Mouse (Mus musculus) embryonic stem cell, embryonic (primary cell): ENCODE data around the gene Ifne.
"Not testable (repeated sequence)": the region's sequence is repeated elsewhere in the genome, so short reads cannot be mapped to it uniquely, and the experiment has no call there.

Source experiments
- CTCF ChIA-PET, 4 experiments: fragments of 300-600 bp in 2 of 4; fragments of 350-600 bp in 2 of 4; sonication (Branson Sonifier 250); formaldehyde crosslinking; loops; one replicate each; lab custom pipeline; 2022; ENCODE audit warnings: inconsistent platforms in 2 of 4; lab: Charles Lee
- POLR2A ChIA-PET, 4 experiments: fragments of 300-600 bp in 2 of 4; fragments of 350-600 bp in 2 of 4; sonication (Branson Sonifier 250); formaldehyde crosslinking; loops; one replicate each; lab custom pipeline; 2022; ENCODE audit warnings: antibody characterized with exemption in 4 of 4, inconsistent platforms in 1 of 4; lab: Charles Lee

Ifne gene

DNA sequence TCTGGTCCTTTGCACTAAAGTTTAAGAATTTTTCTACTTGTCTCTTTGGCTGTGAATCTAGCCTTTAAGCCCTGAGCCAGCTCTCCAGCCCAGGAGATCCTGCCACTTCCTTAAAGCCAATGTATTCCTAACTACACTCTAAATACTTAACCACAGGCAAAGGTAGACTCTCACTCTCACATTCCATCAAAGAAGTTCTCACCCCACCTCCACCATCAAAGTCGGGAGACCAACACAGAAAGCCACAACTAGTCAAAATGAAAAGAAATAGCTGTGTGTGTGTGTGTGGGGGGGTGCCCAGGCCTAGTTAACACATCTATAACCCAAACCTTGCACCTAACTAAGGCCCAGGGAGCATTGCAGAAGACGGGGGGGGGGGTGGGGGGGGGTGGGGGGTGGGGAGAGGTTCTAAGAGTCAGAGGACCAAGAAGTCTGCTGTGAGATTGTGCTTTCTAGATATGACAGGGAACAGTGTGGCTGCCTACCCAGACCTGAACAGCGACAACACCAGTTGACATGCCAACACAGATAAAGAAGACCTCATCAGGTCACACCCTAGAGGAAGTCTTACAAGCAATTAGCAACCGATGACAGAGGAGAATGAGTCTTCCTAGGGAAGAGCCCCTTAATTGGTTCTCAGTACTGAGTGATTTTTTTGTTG is 4.4 kb downstream of the Ifne start:
- ChIA-PET CTCF (interaction anchor here in 3 of 4 experiments (0.5 to 2.1 kb wide), 4 partner anchors 19 to 334 kb away, joined by 3 to 7 read pairs (median 4); no protein-coding TSS in a partner anchor), POLR2A (no interaction called here)

- CTCF ChIA-PET: interaction anchor here in 1 of 4 experiments (0.7 kb wide), 1 partner anchor 42 kb away, joined by 3 read pairs; no protein-coding TSS in a partner anchor
- POLR2A ChIA-PET: no interaction called here
Observed at GRCm38 (mm10) chr4:88872691-88873090, 7.3 kb downstream of the Ifne start.

GRCm38 (mm10) chr4:88867926-88868911 is 11.8 kb downstream of the Ifne start:
- ChIA-PET CTCF (interaction anchor here (0.6 to 3.5 kb wide), 15 partner anchors 10 to 1100 kb away, joined by 3 to 28 read pairs (median 5); no protein-coding TSS in a partner anchor), POLR2A (interaction anchor here in 2 of 4 experiments (0.6 to 0.7 kb wide), 2 partner anchors 270 to 1008 kb away, joined by 3 to 8 read pairs; no protein-coding TSS in a partner anchor)

DNA sequence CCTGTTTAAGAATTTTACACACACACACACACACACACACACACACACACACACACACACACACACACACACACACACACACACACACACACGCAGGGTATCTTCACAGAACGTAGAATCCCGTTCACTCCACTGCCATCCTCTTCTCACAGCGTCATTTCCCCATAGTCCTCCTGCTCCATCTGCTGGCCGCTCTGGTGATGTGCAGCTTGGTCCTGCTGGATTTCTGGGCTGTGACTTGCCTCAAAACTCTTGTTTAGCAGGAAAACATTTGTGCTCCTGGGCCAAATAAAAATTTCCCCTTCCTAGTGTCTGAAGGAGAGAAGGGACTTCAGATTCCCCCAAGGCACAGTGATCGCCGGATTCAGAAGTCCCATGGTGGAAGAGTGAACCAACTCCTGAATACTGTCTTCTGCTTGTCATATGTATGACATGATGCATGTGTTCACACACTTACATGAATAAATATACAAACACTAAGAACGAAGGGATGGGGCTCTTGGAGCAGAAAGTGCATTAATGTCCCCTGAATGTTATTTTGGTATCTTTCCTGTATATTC is 12.6 kb downstream of the Ifne start:
- CTCF ChIA-PET: interaction anchor here (0.6 to 3.5 kb wide), 19 partner anchors 11 to 1099 kb away, joined by 3 to 28 read pairs (median 4); no protein-coding TSS in a partner anchor
- POLR2A ChIA-PET: interaction anchor here in 1 of 4 experiments (0.7 kb wide), 1 partner anchor 1007 kb away, joined by 8 read pairs; no protein-coding TSS in a partner anchor

DNA sequence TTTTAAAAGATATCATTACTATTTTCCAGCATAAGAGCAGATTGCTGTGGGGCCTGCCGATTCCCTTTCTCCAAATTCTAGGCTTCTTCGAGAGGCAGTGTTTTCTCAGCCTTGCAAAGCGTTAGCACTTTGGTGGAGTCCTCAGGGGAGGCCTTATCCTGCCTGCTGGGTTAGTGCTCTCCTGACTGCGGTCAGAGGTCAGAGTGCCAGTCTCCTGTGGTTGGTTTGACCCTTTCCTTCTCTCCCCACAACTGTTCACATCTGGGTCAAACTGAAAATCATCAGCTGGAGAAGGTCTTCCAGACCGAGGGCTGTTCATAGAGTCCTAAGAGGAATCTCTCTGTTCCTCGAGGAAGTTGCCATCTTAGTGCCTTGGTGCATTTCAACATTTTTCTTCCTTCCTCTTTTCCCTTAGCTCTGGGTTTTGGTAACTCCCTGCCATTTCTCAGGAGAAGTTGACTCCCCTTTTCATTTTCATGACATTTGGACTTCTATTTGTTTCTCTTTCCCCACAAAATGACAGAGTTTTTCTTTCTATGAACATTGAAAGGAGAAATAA is 14.9 kb downstream of the Ifne start:
- POLR2A ChIA-PET: no interaction called here
- CTCF ChIA-PET: interaction anchor here in 1 of 4 experiments (3.5 kb wide), 1 partner anchor 169 kb away, joined by 28 read pairs; no protein-coding TSS in a partner anchor

DNA sequence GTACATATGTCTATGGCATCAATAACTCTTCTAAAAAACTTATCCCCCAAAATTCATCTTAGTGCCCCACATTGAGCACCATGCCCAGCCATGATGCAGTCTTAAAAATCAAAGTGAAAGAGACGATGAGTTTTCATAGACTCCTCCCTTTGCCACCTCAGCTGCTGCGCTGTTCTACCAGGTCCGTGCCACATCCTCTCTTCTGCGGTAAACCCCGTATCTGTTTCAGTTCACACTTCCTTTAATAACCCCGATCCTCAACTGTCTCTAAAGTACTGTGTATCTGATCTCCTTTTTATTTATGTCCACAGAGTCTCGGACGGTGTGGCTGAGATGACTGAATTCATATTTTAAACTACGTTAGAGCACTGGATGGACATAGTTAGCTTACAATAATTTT is 15.4 kb downstream of the Ifne start:
- ChIA-PET CTCF (no interaction called here), POLR2A (no interaction called here)

DNA sequence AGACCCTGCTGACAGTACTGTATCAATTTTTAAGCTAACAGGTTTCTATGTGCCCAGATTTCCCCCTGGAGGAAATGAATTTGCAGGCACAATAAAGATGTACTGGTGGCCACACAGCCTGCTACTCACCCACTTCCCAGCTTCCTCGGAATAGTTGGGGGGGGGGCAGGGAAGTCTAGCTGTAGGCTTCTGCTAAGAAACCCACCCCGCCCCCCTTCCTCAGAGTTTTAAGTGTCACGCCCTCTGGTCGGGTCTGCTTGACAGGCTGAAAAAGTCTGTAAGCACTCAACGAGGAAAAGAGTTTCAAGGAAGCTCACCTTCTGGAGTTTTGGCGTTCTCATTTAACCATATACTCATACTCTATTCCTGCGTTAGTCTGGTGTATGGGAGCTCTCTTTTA is 16.7 kb downstream of the Ifne start:
- ChIA-PET POLR2A (no interaction called here), CTCF (interaction anchor here in 2 of 4 experiments (0.6 to 1.2 kb wide), 3 partner anchors 152 to 266 kb away, joined by 3 read pairs; no protein-coding TSS in a partner anchor)

DNA sequence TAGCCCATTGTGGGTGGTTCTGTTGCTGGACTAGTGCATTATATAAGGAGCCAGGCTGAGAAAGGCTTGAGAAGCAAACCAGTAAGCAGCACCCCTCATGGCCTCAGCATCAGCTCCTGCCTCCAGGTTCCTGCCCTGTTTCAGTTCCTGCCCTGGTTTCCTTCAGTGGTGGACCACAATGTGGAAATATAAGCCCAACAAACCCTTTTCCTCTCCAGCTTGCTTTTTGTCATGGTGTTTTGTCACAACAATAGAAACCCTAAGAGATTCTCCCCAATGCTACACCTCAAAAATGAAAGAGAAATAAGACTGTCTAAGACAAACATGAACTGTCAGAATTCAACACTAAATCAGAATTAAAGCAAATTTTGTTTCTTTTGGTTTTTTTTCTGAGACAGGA is 20.8 kb downstream of the Ifne start:
- ChIA-PET CTCF (no interaction called here), POLR2A (no interaction called here)

DNA sequence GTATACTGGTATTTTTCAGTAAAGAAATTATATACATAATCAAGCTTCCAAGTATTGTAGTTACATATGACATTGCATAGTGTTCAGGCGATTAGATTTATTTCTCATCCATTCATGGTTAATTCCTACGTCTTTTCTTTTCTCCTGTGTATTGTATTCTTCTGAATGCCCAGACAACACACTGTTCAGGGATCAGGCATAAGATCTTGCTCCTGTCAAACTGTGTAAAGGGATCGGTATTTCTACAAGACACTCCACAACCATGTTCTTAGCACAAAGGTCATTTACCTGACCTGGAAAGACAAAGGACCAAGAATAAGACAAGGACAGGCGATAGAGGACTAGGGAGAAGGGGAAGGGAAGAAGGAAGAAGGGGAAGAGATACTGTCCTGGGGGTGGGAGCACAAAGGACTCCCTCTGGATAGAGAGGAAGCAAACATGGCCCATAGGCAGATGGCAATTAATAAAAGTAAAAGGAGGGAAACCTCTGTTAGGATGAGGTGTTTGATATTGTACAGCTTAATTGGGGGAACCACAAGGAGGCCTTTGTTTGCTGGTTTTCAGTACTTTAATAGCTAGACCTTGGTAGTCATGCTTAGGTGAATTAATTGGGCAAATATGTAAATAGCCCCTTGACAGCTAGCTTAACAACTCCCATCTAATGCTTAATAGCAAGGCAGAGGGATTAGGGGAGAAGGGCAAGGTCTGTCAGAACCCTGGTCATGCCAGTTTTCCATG is 28.8 kb downstream of the Ifne start:
- ChIA-PET POLR2A (no interaction called here), CTCF (no interaction called here)

DNA sequence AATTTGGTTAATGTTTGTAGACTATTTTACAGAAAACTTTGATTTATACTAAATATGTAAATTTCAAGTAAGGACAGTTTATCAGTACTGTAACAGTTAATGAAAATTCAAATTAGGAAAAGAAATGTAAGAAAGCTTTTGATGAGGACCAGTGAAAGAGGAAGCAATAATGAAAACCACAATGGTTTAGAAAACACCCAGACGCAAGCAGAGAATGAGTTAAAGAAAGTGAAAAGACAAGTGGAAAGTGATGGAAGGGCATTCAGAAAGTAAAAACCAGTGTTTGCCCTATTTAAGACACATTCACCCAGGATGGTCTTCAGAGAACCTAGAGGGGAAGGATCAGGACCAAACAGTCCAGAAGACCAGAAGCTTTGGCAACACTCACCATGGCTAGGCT is 30.3 kb downstream of the Ifne start, which contains the start of gene Ifna1:
Gene Ifna1 (plus strand): TSS at position 390 of the 400 bp plus-strand sequence.
- POLR2A ChIA-PET: no interaction called here

DNA sequence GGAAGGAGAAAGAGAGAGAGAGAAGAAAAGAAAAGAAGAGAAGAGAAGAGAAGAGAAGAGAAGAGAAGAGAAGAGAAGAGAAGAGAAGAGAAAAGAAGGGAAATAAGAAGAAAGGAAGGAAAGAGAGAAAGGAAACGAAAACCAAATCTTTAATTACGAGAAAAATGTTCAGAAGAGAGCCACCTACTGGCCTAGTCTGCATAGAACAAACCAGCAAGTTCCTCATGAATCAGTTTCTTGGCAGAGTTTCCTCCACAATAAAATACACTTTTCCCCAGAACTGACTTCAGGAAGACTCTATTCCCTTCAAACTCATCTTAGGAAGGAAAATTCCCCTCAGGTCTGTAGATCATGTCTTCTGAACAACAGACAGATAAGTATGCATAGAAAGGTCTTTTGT is 34.7 kb downstream of the Ifne start:
- ChIA-PET POLR2A (no interaction called here), CTCF (no interaction called here)

More for the DNA sequence above, 30.3 kb downstream of the Ifne start, which contains the start of gene Ifna1:
- CTCF ChIA-PET: no interaction called here

GRCm38 (mm10) chr4:88841438-88841911 is 38.5 kb downstream of the Ifne start, which contains the start of gene Ifna4:
Gene Ifna4 (plus strand): TSS chr4:88841861.
- ChIA-PET POLR2A (no interaction called here), CTCF (no interaction called here)

DNA sequence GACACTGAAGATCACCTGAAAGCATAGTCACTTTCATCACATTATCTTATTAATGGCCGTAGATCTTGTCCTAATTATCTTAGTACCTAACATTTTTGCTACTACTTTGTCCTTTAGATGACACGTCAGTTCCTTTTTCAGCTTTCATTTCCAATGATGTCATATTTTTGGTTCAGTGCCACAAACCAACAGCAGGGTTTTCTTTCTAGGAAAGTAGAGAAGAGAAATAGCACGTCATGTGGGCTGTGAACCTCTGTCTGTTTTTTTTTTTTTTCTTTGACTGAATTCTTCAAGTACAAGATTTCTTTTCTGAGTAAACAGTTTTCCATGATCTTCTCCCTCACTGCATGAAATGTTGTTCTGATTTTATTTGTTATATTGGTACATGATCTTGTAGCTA is 39.9 kb downstream of the Ifne start:
- CTCF ChIA-PET: interaction anchor here in 1 of 4 experiments (0.7 kb wide), 1 partner anchor 376 kb away, joined by 3 read pairs; no protein-coding TSS in a partner anchor
- POLR2A ChIA-PET: interaction anchor here in 1 of 4 experiments (0.6 kb wide), 1 partner anchor 821 kb away, joined by 3 read pairs; no protein-coding TSS in a partner anchor

- ChIA-PET POLR2A (no interaction called here), CTCF (interaction anchor here in 2 of 4 experiments (0.6 kb wide), 2 partner anchors 17 to 159 kb away, joined by 3 to 5 read pairs; no protein-coding TSS in a partner anchor)
Observed at GRCm38 (mm10) chr4:88838828-88839227, 41.2 kb downstream of the Ifne start.

DNA sequence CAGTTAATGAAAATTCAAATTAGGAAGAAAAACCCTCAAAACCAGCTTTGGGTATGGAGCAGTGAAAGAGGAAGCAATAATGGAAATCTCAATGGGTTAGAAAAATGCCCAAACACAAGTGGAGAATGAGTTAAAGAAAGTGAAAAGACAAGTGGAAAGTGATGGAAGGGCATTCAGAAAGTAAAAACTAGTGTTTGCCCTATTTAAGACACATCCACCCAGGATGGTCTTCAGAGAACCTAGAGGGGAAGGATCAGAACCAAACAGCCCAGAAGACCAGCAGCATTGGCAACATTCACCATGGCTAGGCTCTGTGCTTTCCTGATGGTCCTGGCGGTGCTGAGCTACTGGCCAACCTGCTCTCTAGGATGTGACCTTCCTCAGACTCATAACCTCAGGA is 44.8 kb downstream of the Ifne start, which contains the start of gene Ifna5:
Gene Ifna5 (plus strand): TSS at position 301 of the 400 bp plus-strand sequence.
- CTCF ChIA-PET, POLR2A ChIA-PET: not testable (repeated sequence)

DNA sequence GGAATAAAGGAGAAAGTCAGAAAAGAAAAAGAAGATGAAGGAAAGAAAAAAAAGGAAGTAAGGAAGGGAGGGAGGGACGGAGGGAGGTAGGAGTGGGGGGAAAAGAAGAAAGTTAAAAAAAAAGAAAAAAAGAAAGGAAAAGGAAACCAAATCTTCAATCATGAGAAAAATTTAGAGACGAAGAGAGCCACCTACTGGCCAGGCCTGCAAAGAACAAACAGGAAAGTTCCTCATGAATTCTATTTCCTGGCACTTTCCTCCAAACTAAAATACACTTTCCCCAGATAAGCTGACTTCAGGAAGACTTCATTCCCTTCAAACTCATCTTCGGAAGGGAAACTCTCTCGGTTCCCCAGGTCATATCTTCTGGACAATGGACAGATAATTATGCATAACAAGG is 49.5 kb downstream of the Ifne start:
- POLR2A ChIA-PET: interaction anchor here in 1 of 4 experiments (0.6 kb wide), 1 partner anchor 463 kb away, joined by 11 read pairs; no protein-coding TSS in a partner anchor

More for the DNA sequence above, 49.5 kb downstream of the Ifne start:
- CTCF ChIA-PET: interaction anchor here in 1 of 4 experiments (0.9 to 2.2 kb wide), 2 partner anchors 134 to 299 kb away, joined by 3 to 4 read pairs; no protein-coding TSS in a partner anchor
